Mouse (Mus musculus) ES-E14 (cell line): ENCODE measurements around the gene Retn.

Source experiments
- CHD2 ChIP-seq: IDR thresholded peaks from 2 replicates; pipeline ENCODE4 v1.6.1; 2014; ENCODE audit warnings: mild to moderate bottlenecking, low read depth, low read length, inconsistent platforms
- HCFC1 ChIP-seq: IDR thresholded peaks from 2 replicates; pipeline ENCODE4 v1.6.1; 2012; ENCODE audit warnings: low read length, inconsistent platforms, borderline replicate concordance; ENCODE audit not compliant: insufficient read depth
- MAFK ChIP-seq: IDR thresholded peaks from 2 replicates; pipeline ENCODE4 v1.6.1; 2014; ENCODE audit warnings: mild to moderate bottlenecking, low read depth, low read length, inconsistent platforms; ENCODE audit not compliant: insufficient read depth
- ZC3H11A ChIP-seq: IDR thresholded peaks from 2 replicates; pipeline ENCODE4 v1.6.1; 2012; ENCODE audit warnings: low read depth, mild to moderate bottlenecking, inconsistent platforms, low read length, borderline replicate concordance
- ZNF384 ChIP-seq: IDR thresholded peaks from 2 replicates; pipeline ENCODE4 v1.6.1; 2012; ENCODE audit warnings: low read depth, low read length, inconsistent platforms

DNA sequence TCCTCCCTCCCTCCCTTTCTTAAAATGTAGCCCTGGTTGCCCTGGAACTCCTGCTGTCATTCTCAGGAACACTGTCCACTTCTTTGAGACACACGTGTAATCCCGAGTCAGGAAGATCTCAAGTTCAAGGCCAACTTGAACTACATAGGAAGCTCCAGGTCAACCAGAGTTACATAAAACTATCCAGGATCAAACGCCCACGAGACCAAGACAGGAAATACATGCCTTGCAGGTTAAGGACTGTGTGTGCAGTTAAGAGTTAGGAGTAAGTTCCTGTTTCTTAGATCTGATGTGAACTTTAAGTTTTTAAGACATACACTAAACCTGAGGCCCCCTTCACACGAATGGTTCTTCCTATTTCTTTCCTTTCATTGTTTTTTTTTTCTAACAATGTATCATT is 28.6 kb upstream of the Retn start:
- TF ChIP-seq ZNF384: no peak
- no peak for TF ChIP-seq ZC3H11A
- no peak for TF ChIP-seq CHD2
- TF ChIP-seq MAFK: no peak
- TF ChIP-seq HCFC1: no peak
